Mouse (Mus musculus) testis, adult 2 months (tissue): ENCODE data around the gene Scnm1.
"Not testable (repeated sequence)": the region's sequence is repeated elsewhere in the genome, so short reads cannot be mapped to it uniquely, and the experiment has no call there.

Experiments used
- CTCF ChIP-seq: fragments of 200-500 bp; IDR thresholded peaks from 2 replicates; pipeline ENCODE4 v1.5.1; 2012; ENCODE audit warnings: low read depth, mild to moderate bottlenecking, inconsistent platforms, low read length, moderate library complexity; ENCODE audit not compliant: control insufficient read depth, insufficient read depth, insufficient replicate concordance
- POLR2A ChIP-seq: fragments of 200-500 bp; IDR thresholded peaks from 2 replicates; pipeline ENCODE4 v1.6.1; 2012; ENCODE audit warnings: low read depth, mild to moderate bottlenecking, inconsistent platforms, low read length, moderate library complexity; ENCODE audit not compliant: control insufficient read depth

DNA sequence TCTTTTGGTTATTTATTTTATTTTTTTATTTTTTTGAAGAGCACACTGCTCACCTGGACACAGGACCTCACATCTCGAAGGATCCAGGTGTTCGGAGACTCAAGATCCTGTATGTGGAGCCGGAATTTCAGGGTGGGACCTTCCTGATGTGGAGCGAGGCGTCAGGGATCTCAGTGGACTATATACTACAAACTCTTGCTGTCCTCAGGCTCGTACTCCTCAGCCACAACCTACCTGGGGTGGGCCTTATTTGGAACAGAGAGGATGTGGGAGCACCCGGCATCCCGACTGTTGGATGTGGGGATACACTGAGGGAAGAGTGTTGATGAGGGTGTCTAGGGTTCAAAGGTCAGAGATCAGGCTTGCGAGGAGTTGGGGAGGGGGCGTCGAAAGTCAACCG is 322 bp upstream of the Scnm1 start:
- TF ChIP-seq POLR2A, CTCF: not testable (repeated sequence)
